Mouse (Mus musculus) ovary, adult 18-20 months (tissue): Measurements from ENCODE around the gene Col25a1.

ENCODE experiments used
- DNase-seq: peaks from one replicate; pipeline ENCODE4 v3.0.0; 2022; ENCODE audit warnings: low spot score, mixed read lengths

The Col25a1 gene

DNA sequence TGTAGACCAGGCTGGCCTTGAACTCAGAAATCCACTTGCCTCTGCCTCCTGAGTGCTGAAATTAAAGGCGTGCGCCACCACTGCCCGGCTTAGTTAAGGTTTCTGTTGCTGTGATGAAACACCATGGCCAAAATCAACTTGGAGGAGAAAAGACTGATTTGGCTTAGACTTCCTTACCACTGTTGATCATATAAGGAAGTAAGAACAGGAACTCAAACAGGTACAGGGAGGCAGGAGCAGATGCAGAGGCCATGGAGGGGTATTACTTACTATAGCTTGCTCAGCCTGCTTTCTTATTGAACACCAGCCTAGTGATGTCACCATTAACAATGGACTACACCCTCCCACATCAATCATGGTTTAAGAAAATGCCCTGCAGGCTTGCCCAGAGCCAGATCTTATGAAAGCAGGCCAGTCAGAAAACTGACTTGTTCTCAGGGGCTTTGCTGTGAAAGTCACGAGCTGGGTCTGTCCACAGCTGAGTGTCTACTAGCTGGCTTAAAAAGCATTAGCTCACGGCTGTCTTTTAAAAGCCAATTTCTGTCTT, 249.1 kb downstream of the Col25a1 start:
- DNase-seq, result no peak

DNA sequence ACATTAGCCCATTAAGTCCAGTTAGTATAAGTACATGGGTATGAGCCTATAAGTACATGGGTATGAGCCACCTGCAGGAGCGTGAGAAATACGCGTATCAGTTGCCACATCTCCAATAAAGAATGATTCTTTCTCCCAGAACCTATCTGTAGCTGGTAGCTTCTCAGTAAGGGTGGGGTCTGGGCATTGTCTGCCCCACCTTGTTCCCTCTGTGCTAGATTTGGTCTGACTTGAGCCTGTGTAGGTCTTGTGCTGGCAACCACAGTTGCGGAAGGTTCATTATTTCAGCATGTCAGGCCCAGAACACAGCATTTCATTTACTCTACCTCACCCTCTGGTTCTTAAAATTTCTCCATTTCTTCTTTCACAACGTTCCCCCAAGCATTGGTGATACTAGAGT, 250.4 kb downstream of the Col25a1 start:
- DNase-seq, result no peak

DNA sequence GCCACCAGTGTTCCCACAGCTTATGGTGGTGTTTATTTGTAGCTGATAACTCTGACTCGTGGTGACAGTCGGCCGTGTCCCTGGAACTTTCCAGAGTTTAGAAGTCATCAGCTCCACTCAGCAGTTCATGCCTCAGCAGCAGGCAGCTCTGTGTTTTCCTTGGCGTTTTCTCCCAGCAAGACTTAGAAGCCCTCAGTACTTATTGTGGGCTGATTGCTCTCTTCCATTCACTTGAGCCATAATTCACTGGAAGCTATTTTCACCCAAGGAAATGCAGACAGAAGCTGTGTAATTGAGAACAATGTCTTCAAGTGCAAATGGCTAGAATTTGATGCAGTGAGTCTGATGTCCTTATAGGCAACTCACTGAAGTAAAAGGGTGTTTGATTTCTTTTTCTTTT, 254.6 kb downstream of the Col25a1 start:
- DNase-seq, result no peak

DNA sequence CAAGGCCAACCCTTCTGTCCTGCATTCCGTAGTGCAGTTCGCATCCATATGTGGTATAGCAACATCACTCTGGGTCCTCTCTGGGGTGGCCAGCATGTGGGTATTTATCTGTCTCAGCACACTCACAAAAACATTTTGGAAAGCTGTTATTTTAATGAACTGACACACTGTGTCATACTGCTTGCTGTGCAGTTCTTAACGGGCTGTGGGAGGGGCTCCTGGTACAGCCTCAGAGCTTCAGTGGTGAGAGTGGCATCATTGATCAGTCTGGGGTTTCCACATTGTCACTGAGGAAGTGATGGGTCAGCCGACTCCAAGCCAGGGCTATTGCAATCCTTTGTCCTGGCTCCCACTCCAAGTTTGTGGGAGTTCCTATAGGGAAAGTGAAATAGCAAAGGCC, 255.9 kb downstream of the Col25a1 start:
- no peak for DNase-seq

DNA sequence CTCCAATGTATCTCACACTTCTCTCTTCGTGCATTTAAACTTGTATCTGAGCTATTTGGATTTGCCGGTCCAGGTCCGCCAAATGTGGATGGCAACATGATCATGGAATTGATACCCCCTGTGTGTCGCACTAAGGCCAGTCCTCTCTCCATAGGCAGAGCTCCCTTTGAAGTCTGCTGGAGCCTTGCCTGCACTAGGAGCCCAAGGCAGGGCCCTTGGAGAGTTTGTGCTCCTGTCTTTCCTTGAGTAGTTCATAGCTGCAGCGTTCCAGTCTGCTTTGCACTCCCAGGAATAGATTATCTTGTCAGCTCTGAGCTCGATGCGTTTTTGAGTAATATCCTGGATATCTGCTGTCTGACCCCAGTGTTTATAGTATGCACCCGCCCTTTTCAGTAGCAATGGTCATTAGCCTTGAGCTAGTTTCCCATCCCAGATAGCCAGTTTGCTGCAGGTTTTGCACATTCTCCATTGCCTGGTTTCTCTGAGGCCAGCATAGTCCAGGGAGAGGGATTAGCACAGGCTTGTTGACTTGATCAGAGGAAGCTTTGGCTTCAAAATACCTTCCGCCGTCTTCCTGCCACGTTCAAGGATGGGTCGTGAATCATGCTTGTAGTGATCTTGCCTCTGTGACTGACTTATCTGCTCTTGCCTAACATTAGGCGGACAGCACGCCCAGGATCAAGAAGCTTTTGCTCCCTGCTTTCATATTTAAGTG, 258.1 kb downstream of the Col25a1 start:
- peak; percentile 29 for DNase-seq

DNA sequence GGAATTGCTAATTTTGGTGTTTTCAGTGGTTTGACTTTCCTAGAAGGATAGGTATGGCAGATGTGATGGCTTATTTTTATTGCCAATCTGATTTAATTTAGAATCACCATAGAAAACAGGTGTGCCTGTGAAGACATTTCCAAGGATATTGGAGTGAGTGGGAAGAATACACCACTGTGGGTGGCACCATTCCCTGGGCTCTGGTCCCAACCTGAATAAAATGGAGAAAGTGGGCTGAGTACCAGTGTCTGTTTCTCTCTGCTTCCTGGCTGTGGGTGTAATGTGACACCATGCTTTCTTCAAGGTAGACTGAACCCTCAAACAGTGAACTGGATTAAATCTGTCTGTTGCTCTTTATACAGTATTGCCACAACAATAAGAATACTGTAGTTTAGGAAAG, 265.3 kb downstream of the Col25a1 start:
- no peak for DNase-seq

DNA sequence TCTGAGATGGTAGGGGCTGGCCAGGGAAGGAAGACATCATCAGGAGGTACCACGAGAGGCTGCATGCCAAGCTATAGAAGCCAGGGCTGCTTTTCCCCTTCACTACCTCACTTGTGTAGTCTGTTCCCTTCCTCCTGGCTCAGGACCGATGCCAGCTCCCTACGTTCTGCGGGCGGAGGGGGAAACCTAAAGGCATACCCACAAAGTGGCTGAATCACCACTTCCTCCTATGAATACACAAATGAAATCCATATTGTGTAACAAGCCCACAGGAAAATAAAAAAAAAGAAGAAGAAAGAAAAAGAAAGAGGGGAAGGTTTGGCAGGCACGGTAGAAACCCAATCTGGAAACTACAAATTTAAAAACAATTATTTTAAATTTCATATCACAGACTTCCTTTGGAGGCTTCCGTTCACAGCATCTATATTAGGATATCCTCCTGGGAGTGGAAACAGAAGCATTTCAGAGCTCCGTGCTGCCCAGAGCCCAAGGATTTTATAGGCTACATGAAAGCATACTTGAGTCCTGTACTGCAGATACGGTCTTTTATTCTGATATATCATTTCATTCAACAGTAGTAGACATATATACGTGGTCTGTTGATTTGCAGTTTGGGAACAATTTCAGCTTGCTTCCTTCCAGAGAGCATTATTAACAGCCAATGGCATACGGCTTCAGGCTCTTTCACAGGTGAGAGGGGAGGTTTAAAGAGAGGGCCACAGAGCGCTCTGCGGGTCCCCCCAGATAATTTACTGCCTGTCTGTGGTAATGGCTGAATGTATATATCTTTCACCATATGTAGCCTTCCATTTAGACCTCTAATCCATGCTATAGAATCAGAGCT, 269.6 kb downstream of the Col25a1 start:
- no peak for DNase-seq

DNA sequence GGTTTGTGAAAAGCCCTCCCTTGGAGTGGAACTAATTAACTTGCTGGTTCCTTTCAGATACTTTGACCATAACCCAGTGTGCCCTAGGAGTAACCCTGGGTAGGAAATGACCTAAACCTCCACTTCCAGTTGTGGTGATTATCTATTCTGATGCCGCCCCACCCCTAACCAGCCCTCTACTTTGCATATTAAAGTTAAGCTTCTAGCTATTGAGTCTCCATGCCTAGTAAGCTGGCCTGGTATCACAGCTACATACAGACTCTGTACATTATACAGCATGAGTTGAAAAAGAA, 270.2 kb downstream of the Col25a1 start:
- DNase-seq, result no peak

DNA sequence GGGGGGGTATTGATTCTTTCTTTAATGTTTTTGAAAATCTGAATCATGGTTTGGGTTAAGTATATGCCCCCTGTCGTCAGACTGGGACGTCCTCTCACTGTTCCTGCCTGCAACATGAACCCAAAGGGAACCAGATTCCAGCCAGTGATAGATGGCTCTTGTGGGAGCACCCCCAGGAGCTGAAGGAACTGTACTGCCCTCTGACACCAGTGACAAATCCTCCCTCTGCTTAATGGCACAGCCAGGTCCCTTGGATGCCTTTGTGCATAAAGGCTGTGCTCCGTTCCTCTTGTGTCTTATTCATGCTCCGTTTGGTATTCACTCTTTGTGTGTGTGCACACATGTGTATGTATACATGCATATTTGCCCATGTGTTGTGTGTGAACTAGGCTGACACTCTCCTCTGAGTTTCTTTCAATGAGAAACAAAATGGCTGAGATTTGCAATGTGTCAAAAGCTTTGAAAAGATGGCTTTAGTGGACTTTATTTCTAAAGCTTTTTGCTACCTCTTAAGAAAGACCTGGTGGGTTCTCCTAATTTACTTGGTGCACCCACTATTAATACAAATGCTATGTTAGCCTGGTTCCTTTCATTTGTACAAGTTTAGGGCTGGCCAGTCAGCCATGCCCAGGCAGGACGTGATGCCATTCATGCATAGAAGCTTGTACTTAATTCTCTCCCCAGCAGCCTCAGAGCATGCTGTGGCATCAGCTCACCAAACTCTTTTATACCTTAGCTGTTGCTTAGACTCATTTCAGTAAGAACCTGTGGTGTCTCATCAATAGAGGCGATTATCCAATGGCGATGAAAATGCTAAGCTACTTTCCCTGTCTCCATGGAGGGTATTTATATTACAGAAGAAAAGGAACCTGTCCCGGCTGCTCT, 273.5 kb downstream of the Col25a1 start:
- no peak for DNase-seq

DNA sequence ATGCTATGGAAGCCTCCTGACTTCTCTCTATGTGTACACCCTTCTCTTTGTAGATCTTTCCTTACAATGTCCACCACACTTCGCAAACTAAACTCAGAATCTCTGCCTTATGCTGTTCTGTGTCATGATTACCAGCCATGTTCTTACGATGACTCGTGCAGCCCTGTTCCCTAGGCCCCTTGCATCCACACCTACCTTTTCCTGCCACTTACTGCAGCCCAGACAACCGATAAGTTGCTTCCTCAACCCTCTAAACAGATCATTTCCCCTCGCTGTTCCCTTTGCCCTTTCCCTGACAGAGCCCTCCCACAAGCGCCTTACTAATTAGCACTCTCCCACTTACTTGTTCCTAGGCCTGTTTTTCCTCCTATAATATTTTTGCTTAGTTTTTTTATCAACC, 275.9 kb downstream of the Col25a1 start:
- DNase-seq, result no peak

DNA sequence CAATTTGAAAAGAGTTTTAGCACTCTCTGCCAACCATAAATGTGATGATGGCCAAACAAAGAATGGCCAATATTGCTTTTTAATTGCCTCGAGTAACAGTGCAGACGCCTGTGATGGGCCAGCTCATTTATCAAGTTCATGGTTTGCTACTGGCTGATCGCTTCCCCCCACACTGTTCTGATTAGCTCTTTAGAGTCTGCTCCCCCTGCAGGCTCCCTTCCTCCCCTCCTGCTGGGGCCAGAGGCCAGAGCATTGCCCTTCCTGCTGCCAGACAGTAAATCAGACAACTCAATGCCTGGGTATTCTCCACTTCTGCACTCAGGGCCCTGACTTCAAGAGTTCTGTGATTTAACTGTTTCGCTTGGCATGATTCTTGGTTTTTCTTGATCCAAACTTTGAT, 281.9 kb downstream of the Col25a1 start:
- DNase-seq, result no peak

DNA sequence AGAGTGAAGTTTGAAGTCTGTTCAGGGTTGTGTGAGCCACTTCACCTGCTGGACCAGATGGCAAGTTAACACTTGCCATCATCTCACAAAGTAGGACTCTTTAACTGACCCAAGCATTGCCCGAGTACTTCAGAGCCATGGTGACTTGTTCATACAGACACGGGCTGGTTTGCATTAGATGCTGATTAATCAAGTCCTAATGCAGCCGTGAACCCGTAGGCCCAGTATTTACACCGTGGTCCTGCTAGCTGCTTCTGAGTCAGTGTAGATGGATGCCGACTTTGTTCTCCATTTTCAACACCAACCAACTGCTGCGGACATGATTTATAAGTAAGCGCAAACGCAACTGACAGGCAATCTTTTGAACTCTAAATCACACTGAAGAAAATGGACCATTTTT, 287.6 kb downstream of the Col25a1 start:
- DNase-seq, result no peak

DNA sequence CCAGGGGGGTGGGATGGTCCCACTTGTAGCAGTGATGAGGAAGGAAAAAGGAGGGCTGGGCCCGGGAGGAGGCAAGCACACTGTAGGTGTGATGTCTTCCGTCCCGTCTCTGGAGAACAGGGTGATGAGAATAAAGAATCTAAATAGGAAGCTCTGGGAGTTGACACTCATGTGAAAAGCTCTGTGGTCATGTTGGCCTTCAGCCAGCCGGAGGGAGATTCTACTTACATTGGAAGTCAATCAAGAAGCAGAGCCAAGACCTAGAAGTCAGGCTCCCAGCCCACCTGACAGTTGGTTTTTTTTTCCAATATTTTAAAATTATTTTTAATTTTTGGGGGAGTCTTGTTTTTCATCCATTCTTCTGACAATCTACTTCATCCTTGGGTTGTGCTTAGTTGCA, 297.5 kb downstream of the Col25a1 start:
- no peak for DNase-seq

DNA sequence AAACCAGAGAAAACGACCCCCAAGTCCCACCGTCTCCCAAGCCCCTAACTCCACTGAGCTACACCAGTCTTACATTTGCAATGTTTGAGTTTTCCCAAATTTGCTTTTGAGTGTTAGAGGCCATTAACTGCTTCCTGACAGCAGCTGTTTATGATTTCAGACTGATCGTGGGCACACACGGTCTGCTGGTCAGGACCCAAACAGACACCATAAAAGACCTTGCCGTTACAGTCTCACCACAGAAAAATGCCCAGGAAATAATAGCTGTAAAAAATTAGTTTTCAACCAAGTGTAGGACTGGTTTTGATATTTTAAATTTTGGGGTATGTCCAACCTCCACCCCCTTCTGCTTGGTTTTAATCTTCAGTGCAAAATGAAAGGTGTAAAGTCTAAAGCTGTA, 298.8 kb downstream of the Col25a1 start:
- no peak for DNase-seq

DNA sequence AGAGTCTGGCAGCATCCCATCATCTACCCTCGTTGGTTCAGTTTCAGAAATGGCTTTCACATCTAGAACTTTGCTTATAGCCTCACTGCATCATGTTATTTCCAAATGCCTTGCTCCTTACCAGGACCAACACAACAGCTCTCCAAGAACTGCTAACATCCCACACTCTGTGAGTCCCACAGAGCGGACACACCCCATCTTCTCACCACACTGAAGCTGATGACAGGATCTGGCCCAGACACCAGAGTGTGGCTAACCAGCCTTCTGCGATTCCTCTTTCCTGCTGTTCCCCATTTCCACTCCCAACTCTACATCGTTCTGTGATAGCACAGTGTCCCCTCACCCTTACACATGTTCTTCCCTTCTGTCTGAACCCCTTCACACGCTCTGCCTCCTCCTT, 301.5 kb downstream of the Col25a1 start:
- DNase-seq, result no peak

DNA sequence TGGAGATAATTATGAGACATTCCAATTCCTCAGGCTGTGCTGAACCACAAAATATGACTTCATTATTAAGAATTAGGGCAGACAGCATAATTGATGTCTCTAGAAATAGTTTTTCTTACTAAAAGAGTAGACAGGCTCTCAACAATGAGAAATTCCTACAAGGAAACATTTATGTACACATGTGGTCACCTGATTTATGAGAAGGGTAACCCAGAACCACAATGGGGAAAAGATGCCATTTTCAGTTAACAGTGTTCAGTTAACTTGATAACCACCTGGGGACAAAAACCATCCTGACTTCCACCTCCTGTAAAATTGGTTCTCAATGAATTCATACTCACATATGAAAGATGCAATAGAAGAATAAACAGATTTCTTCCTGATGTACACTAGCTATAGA, 305.7 kb downstream of the Col25a1 start:
- no peak for DNase-seq

DNA sequence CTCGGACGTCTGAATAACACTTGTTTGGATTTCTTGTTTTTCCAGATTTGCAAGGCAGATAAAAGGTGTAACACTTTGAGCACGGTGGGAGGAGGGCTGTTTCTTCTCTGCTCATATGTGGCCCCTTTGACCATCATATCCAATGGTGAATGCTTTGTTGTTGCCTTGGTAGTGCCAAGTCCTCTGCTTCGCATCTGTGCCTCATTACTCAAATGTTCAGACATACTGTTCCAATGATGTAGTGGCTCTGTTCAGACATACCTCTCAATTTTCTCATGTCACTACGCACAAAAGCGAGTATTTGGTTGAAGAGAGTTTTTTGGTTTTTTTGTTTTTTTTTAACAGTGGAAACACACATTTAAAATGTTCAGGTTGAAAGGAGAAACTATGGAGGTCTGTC, 308.5 kb downstream of the Col25a1 start:
- DNase-seq, result no peak

DNA sequence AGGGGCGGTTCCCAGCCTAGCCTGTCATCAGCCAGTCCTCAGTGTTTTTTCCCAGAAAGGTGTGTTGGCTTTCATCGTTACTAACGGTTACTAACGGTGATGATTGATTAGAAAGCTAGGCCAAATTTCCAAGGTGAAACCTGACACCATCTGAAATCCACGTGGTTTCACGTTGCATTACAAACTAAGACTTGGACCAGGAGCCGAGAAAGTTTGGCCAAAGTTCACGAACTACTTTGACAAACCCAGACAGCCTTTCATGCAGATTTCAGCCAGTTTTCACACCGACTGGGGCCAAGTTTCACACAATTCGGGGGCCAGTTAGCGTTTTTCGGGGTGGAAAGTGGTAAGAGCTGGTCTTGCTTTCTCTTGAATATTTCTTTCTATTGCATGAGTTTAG, 309.4 kb downstream of the Col25a1 start:
- DNase-seq, result no peak

DNA sequence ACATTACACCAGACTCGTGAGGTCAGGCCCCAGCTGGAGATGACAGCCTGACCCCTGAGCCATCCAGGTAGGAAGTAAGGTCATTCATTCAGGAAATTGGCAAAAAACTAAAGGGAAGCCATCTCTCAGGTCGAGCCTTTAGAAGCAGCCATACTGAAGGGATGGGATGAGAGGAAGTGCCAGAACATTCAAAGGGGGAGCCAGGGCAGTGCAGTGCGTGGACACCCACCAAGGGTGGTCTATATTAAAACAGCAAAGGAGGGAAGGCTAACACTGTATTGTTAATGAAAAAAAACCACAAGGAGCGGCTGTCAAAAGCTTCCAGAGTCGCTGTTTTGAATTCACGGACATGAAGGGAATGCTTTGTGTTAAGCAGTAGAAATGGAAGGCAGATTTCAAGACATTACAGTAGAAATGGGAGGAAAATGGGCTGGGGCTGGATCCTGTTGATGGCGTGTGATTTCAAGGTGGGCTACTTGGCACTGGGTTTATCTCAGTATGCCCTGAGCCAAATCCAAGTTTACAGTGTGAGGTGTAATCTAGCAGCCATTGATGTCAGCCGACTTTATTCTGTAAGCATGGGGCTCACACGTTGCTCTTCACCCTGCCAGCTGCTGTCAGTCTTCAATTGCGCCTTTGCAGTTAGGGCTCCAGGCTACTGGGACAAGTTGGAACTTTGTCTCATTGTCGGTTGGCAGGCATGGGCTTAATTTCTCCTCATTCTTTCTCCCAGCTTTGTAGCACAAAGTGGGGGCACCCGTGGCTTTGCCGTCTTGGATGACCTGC, 312.7 kb downstream of the Col25a1 start:
- DNase-seq, result no peak

DNA sequence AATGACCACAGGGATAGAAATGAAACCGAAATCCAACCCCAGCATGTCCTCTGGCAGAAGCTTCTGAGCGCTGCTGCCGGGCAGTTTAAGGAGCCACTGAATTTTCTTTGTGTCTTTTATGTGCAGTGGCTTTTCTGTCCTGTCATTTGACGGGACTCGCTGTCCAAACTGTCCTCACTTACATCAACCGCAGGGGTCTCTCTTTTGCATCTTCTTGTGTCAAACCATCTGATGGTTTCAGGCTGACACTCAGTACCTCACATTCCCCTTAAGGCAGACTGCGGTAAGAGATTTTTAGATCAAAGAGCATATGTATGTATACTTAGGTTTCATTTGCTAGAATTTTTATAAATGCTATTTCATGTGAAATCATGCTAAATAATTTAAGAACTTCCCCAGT, 318.6 kb downstream of the Col25a1 start:
- DNase-seq, result no peak

DNA sequence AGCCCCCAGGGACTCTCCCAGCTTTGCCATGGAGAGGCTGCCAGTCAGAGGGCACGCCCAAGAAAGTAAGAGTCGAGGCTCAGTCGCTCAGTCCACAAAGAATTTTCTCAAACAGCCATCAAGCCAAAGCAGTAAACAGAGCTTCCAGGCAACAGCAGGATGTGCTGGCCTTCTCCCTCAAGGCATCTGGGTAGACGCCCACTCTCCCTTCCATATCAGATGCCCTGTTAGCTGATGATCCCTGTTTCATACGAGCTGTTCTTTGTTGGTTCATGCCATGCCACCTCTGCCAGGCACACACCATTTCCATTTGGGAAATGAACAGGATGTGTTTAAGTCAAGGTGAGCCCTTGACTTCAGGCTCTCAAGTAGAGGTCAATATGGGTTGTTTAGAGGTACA, 334.1 kb downstream of the Col25a1 start:
- no peak for DNase-seq
